Mouse (Mus musculus) left cerebral cortex, postnatal 14 days (tissue): Measurements from ENCODE around the gene Gpr107. TPM values are rescaled to one million over a fixed set of nuclear protein-coding genes. Genes with fewer than 3 reads are reported as not detected.
A peak's percentile ranks its signal among the peaks of the same experiment; 100 is the strongest.

Experiments used
- DNase-seq, 2 experiments: peaks; one replicate each; pipeline ENCODE4 v3.0.0; 2021 to 2022; ENCODE audit warnings: low spot score in 2 of 2, mixed read lengths in 1 of 2
- intact Hi-C: fragments of 180-260 bp; cut with DNase I; formaldehyde crosslinking; loops from one replicate; pipeline ENCODE4 v1.15.1; 2025
- total RNA-seq, 2 experiments: library from RNA; stranded (reverse); gene quantifications; 2 replicates each; pipeline ENCODE4 v1.2.3; 2021

The Gpr107 gene
- total RNA-seq, 2 experiments from 2014 or later, result 51.1 to 52.3 TPM

- intact Hi-C loops, result no loop called here
- no peak for DNase-seq
Measured at GRCm38 (mm10) chr2:31218611-31219010, 66.5 kb downstream of the Gpr107 start.

GRCm38 (mm10) chr2:31219470-31219869, 67.4 kb downstream of the Gpr107 start:
- DNase-seq, result no peak
- intact Hi-C loops, result no loop called here

GRCm38 (mm10) chr2:31220844-31221243, 68.7 kb downstream of the Gpr107 start:
- intact Hi-C loops, result no loop called here
- DNase-seq, result no peak

- intact Hi-C loops, result no loop called here
- no peak for DNase-seq
Measured at GRCm38 (mm10) chr2:31221582-31221981, 69.5 kb downstream of the Gpr107 start.

GRCm38 (mm10) chr2:31228768-31229311, 76.7 kb downstream of the Gpr107 start:
- intact Hi-C loops, result no loop called here
- DNase-seq, result no peak

- intact Hi-C loops, result no loop called here
Measured at GRCm38 (mm10) chr2:31239203-31239696, 87.1 kb downstream of the Gpr107 start.

GRCm38 (mm10) chr2:31239833-31240232, 87.7 kb downstream of the Gpr107 start:
- intact Hi-C loops, result no loop called here
- no peak for DNase-seq

More at GRCm38 (mm10) chr2:31239203-31239696, 87.1 kb downstream of the Gpr107 start:
- DNase-seq, result peak; percentile 44 to 74

GRCm38 (mm10) chr2:31241639-31242038, 89.5 kb downstream of the Gpr107 start:
- intact Hi-C loops, result no loop called here
- no peak for DNase-seq

GRCm38 (mm10) chr2:31244216-31244615, 92.1 kb downstream of the Gpr107 start:
- intact Hi-C loops, result loop anchor here (2.0 kb wide), 1 partner anchor 47 kb away; no protein-coding TSS in a partner anchor
- DNase-seq, result no peak

- intact Hi-C loops, result loop anchor here (2.0 kb wide), 1 partner anchor 46 kb away; no protein-coding TSS in a partner anchor
- DNase-seq, result no peak
Measured at GRCm38 (mm10) chr2:31245051-31245450, 92.9 kb downstream of the Gpr107 start.

- DNase-seq, result peak; percentile 85 to 91
- intact Hi-C loops, result loop anchor here (2.0 kb wide), 1 partner anchor 45 kb away; no protein-coding TSS in a partner anchor
Measured at GRCm38 (mm10) chr2:31245491-31246141, 93.5 kb downstream of the Gpr107 start, which contains the start of gene Ncs1. Ncs1 (plus strand) TSS chr2:31245823.

GRCm38 (mm10) chr2:31246251-31246971, 94.3 kb downstream of the Gpr107 start:
- intact Hi-C loops, result no loop called here
- DNase-seq, result peak in 1 of 2 experiments; percentile 48

GRCm38 (mm10) chr2:31248856-31249255, 96.7 kb downstream of the Gpr107 start:
- no peak for DNase-seq
- intact Hi-C loops, result no loop called here

- DNase-seq, result no peak
- intact Hi-C loops, result no loop called here
Measured at GRCm38 (mm10) chr2:31252167-31252566, 100.1 kb downstream of the Gpr107 start.

GRCm38 (mm10) chr2:31253463-31253862, 101.3 kb downstream of the Gpr107 start:
- no peak for DNase-seq
- intact Hi-C loops, result no loop called here

- intact Hi-C loops, result no loop called here
- DNase-seq, result no peak
Measured at GRCm38 (mm10) chr2:31254806-31255205, 102.7 kb downstream of the Gpr107 start.

GRCm38 (mm10) chr2:31255952-31256938, 104.1 kb downstream of the Gpr107 start:
- DNase-seq, result peak; percentile 73 to 90
- intact Hi-C loops, result no loop called here

- DNase-seq, result peak; percentile 76 to 84
- intact Hi-C loops, result no loop called here
Measured at GRCm38 (mm10) chr2:31257096-31257495, 105.0 kb downstream of the Gpr107 start.
